Mouse (Mus musculus) left cerebral cortex, postnatal 4 days (tissue): ENCODE data around the gene Pcdh20. TPM values are rescaled to one million over a fixed set of nuclear protein-coding genes. Genes with fewer than 3 reads are reported as not detected.
A peak's percentile ranks its signal among the peaks of the same experiment; 100 is the strongest.

Experiments
- DNase-seq: peaks from one replicate; pipeline ENCODE4 v3.0.0-alpha.2; 2022
- intact Hi-C: fragments of 180-260 bp; cut with DNase I; formaldehyde crosslinking; loops from one replicate; pipeline ENCODE4 v1.15.1; 2025
- total RNA-seq, 2 experiments: library from RNA; stranded (reverse); gene quantifications; 2 replicates each; pipeline ENCODE4 v1.2.3; 2021

Pcdh20 gene
- 10 to 100 TPM; 12.3 to 15.9 TPM for total RNA-seq

GRCm38 (mm10) chr14:88470495-88471434 is at the start of gene Pcdh20:
Gene Pcdh20 (minus strand): TSS chr14:88471396.
- intact Hi-C loops, result loop anchor here (10.0 kb wide), 1 partner anchor 514 kb away; no protein-coding TSS in a partner anchor
- peak; percentile 59 for DNase-seq

- peak; percentile 39 for DNase-seq
- intact Hi-C loops, result loop anchor here (10.0 kb wide), 1 partner anchor 505 kb away; no protein-coding TSS in a partner anchor
Measured at GRCm38 (mm10) chr14:88479909-88480308, 8.7 kb upstream of the Pcdh20 start.

GRCm38 (mm10) chr14:88469956-88470355 is 1.2 kb downstream of the Pcdh20 start:
- intact Hi-C loops, result loop anchor here (5.0 to 10.0 kb wide), 3 partner anchors 515 to 1003 kb away; no protein-coding TSS in a partner anchor
- DNase-seq, result no peak

GRCm38 (mm10) chr14:88469361-88469760 is 1.8 kb downstream of the Pcdh20 start:
- intact Hi-C loops, result loop anchor here (5.0 to 10.0 kb wide), 2 partner anchors 905 to 1002 kb away; no protein-coding TSS in a partner anchor
- DNase-seq, result peak; percentile 5

GRCm38 (mm10) chr14:88466416-88466815 is 4.8 kb downstream of the Pcdh20 start:
- DNase-seq, result peak; percentile 18
- intact Hi-C loops, result loop anchor here (5.0 to 10.0 kb wide), 2 partner anchors 902 to 999 kb away; no protein-coding TSS in a partner anchor

GRCm38 (mm10) chr14:88464356-88464755 is 6.8 kb downstream of the Pcdh20 start:
- intact Hi-C loops, result loop anchor here (10.0 kb wide), 1 partner anchor 900 kb away; no protein-coding TSS in a partner anchor
- DNase-seq, result no peak

GRCm38 (mm10) chr14:88463357-88463756 is 7.8 kb downstream of the Pcdh20 start:
- no peak for DNase-seq
- intact Hi-C loops, result loop anchor here (10.0 kb wide), 1 partner anchor 899 kb away; no protein-coding TSS in a partner anchor

GRCm38 (mm10) chr14:88462944-88463343 is 8.3 kb downstream of the Pcdh20 start:
- intact Hi-C loops, result loop anchor here (10.0 kb wide), 1 partner anchor 898 kb away; no protein-coding TSS in a partner anchor
- DNase-seq, result no peak

- intact Hi-C loops, result loop anchor here (10.0 kb wide), 1 partner anchor 896 kb away; no protein-coding TSS in a partner anchor
- no peak for DNase-seq
Measured at GRCm38 (mm10) chr14:88460705-88461104, 10.5 kb downstream of the Pcdh20 start.

- intact Hi-C loops, result no loop called here
- DNase-seq, result no peak
Measured at GRCm38 (mm10) chr14:88443304-88443703, 27.9 kb downstream of the Pcdh20 start.

GRCm38 (mm10) chr14:88429393-88429792 is 41.8 kb downstream of the Pcdh20 start:
- DNase-seq, result no peak
- intact Hi-C loops, result no loop called here

- DNase-seq, result no peak
- intact Hi-C loops, result no loop called here
Measured at GRCm38 (mm10) chr14:88427370-88427769, 43.8 kb downstream of the Pcdh20 start.
